Mouse (Mus musculus): ENCODE results near the gene Msh5.

GRCm38 (mm10) chr17:35052271-35052798 is 5.8 kb upstream of the Msh5 start:
- no peak for TF ChIP-seq CTCF (IDR thresholded peaks at IDR 0.05)
- TF ChIP-seq EP300 (IDR thresholded peaks at IDR 0.05): no peak

Data from lung, postnatal 0 days (tissue).